Mouse (Mus musculus) hindbrain, embryonic 10.5 days (tissue): ENCODE results near the gene Sec23a. TPM values are rescaled to one million over a fixed set of nuclear protein-coding genes. Genes with fewer than 3 reads are reported as not detected.

Experiments used
- DNase-seq: peaks from one replicate; pipeline ENCODE4 v3.0.0-alpha.2; 2017; ENCODE audit warnings: low spot score
- H3K27ac ChIP-seq: fragments of 300-500 bp; sonication (generic); 2 replicates; pipeline ENCODE4 v1.5.1; 2016; ENCODE audit warnings: mild to moderate bottlenecking, moderate library complexity
- H3K27me3 ChIP-seq: fragments of 300-500 bp; sonication (generic); 2 replicates; pipeline ENCODE4 v1.6.1; 2016; ENCODE audit warnings: mild to moderate bottlenecking; ENCODE audit not compliant: poor library complexity, insufficient read depth, severe bottlenecking
- H3K36me3 ChIP-seq: fragments of 300-500 bp; sonication (generic); 2 replicates; pipeline ENCODE4 v1.6.1; 2016; ENCODE audit warnings: mild to moderate bottlenecking, moderate library complexity
- H3K4me1 ChIP-seq: fragments of 300-500 bp; sonication (generic); replicated peaks from 2 replicates; pipeline ENCODE4 v1.6.1; 2016; ENCODE audit warnings: mild to moderate bottlenecking
- H3K4me3 ChIP-seq: fragments of 300-500 bp; sonication (generic); 2 replicates; pipeline ENCODE4 v1.5.1; 2016; ENCODE audit warnings: mild to moderate bottlenecking, moderate library complexity
- H3K9me3 ChIP-seq: fragments of 300-500 bp; sonication (generic); 2 replicates; pipeline ENCODE4 v1.6.1; 2016; ENCODE audit warnings: mild to moderate bottlenecking, moderate library complexity
- WGBS: fragments of 180-500 bp; shearing (Covaris S2); methylation state at CpG from one replicate; pipeline ENCODE4 v1.1.7; 2016; 5-methylcytosine and 5-hydroxymethylcytosine counted together
- polyA plus RNA-seq: library from polyadenylated mRNA; unstranded; fragments of >200 nt; fragmentation: Nextera tagmentation; extraction: Ambion mirVana; gene quantifications from 2 replicates; pipeline ENCODE4 v1.2.1, GENCODE M21; 2016

Gene Sec23a
- polyA plus RNA-seq, 1 experiment from 2014 or later: 67.8 TPM

GRCm38 (mm10) chr12:58960844-58961243, 51.0 kb downstream of the Sec23a start:
- Histone ChIP-seq H3K4me3 (no peak overlapping the region), H3K36me3 (peaks cover 28% of the 10 kb centered on the region), H3K9me3 (no peaks in the 10 kb centered on the region), H3K4me1 (no peaks in the 10 kb centered on the region), H3K27ac (no peak overlapping the region), H3K27me3 (no peaks in the 10 kb centered on the region)
- DNase-seq: no peak
- 100% methylated on average over 1 of the region's 1 CpGs for WGBS

- H3K9me3 ChIP-seq: no peaks in the 10 kb centered on the region
- H3K4me1 ChIP-seq: no peaks in the 10 kb centered on the region
- 85% methylated on average over 7 of the region's 7 CpGs for WGBS
- no peak overlapping the region for H3K4me3 ChIP-seq
- H3K36me3 ChIP-seq: no peaks in the 10 kb centered on the region
- no peak for DNase-seq
- no peaks in the 10 kb centered on the region for H3K27me3 ChIP-seq
- H3K27ac ChIP-seq: no peak overlapping the region
Measured at GRCm38 (mm10) chr12:58956624-58957023, 55.2 kb downstream of the Sec23a start.

- Histone ChIP-seq H3K4me3 (no peak overlapping the region), H3K27ac (no peak overlapping the region), H3K27me3 (no peaks in the 10 kb centered on the region), H3K36me3 (no peaks in the 10 kb centered on the region), H3K4me1 (no peaks in the 10 kb centered on the region), H3K9me3 (no peaks in the 10 kb centered on the region)
- no peak for DNase-seq
- 73% methylated on average over 7 of the region's 7 CpGs for WGBS
Measured at GRCm38 (mm10) chr12:58956162-58956561, 55.7 kb downstream of the Sec23a start.

- 92% methylated on average over 6 of the region's 6 CpGs for WGBS
- Histone ChIP-seq H3K9me3 (no peaks in the 10 kb centered on the region), H3K36me3 (no peaks in the 10 kb centered on the region), H3K27ac (no peak overlapping the region), H3K27me3 (no peaks in the 10 kb centered on the region), H3K4me1 (no peaks in the 10 kb centered on the region), H3K4me3 (no peak overlapping the region)
- DNase-seq: no peak
Measured at GRCm38 (mm10) chr12:58947879-58948278, 63.9 kb downstream of the Sec23a start.

- H3K9me3 ChIP-seq: no peaks in the 10 kb centered on the region
- no peak overlapping the region for H3K4me3 ChIP-seq
- H3K4me1 ChIP-seq: no peaks in the 10 kb centered on the region
- no peaks in the 10 kb centered on the region for H3K36me3 ChIP-seq
- H3K27ac ChIP-seq: no peak overlapping the region
- 28% methylated on average over 4 of the region's 4 CpGs for WGBS
- H3K27me3 ChIP-seq: no peaks in the 10 kb centered on the region
- peak; percentile 49 for DNase-seq
Measured at GRCm38 (mm10) chr12:58947231-58947630, 64.6 kb downstream of the Sec23a start.

- no peaks in the 10 kb centered on the region for H3K36me3 ChIP-seq
- H3K27ac ChIP-seq: no peak overlapping the region
- H3K4me1 ChIP-seq: no peaks in the 10 kb centered on the region
- 89% methylated on average over 4 of the region's 4 CpGs for WGBS
- no peak for DNase-seq
- no peak overlapping the region for H3K4me3 ChIP-seq
- H3K9me3 ChIP-seq: no peaks in the 10 kb centered on the region
- H3K27me3 ChIP-seq: no peaks in the 10 kb centered on the region
Measured at GRCm38 (mm10) chr12:58942544-58942943, 69.3 kb downstream of the Sec23a start.

GRCm38 (mm10) chr12:58934580-58934979, 77.2 kb downstream of the Sec23a start:
- no peaks in the 10 kb centered on the region for H3K9me3 ChIP-seq
- no peak for DNase-seq
- no peaks in the 10 kb centered on the region for H3K36me3 ChIP-seq
- H3K27ac ChIP-seq: no peak overlapping the region
- WGBS: 77% methylated on average over 4 of the region's 4 CpGs
- no peak overlapping the region for H3K4me3 ChIP-seq
- H3K27me3 ChIP-seq: no peaks in the 10 kb centered on the region
- no peaks in the 10 kb centered on the region for H3K4me1 ChIP-seq

- DNase-seq: no peak
- no peak overlapping the region for H3K27ac ChIP-seq
- no peaks in the 10 kb centered on the region for H3K27me3 ChIP-seq
- H3K36me3 ChIP-seq: no peaks in the 10 kb centered on the region
- H3K4me3 ChIP-seq: no peak overlapping the region
- no peaks in the 10 kb centered on the region for H3K9me3 ChIP-seq
- H3K4me1 ChIP-seq: no peaks in the 10 kb centered on the region
- WGBS: 90% methylated on average over 15 of the region's 15 CpGs
Measured at GRCm38 (mm10) chr12:58924996-58925395, 86.8 kb downstream of the Sec23a start.

GRCm38 (mm10) chr12:58924025-58924424, 87.8 kb downstream of the Sec23a start:
- H3K4me1 ChIP-seq: no peaks in the 10 kb centered on the region
- H3K27me3 ChIP-seq: no peaks in the 10 kb centered on the region
- no peaks in the 10 kb centered on the region for H3K9me3 ChIP-seq
- DNase-seq: peak; percentile 29
- H3K27ac ChIP-seq: no peak overlapping the region
- 71% methylated on average over 3 of the region's 3 CpGs for WGBS
- H3K4me3 ChIP-seq: no peak overlapping the region
- no peaks in the 10 kb centered on the region for H3K36me3 ChIP-seq

GRCm38 (mm10) chr12:58920775-58921174, 91.0 kb downstream of the Sec23a start:
- no peaks in the 10 kb centered on the region for H3K36me3 ChIP-seq
- H3K27me3 ChIP-seq: no peaks in the 10 kb centered on the region
- DNase-seq: no peak
- no peak overlapping the region for H3K4me3 ChIP-seq
- 83% methylated on average over 6 of the region's 6 CpGs for WGBS
- no peaks in the 10 kb centered on the region for H3K4me1 ChIP-seq
- no peaks in the 10 kb centered on the region for H3K9me3 ChIP-seq
- H3K27ac ChIP-seq: no peak overlapping the region

GRCm38 (mm10) chr12:58919516-58919915, 92.3 kb downstream of the Sec23a start:
- H3K4me3 ChIP-seq: no peak overlapping the region
- no peak overlapping the region for H3K27ac ChIP-seq
- WGBS: 71% methylated on average over 3 of the region's 3 CpGs
- no peaks in the 10 kb centered on the region for H3K9me3 ChIP-seq
- no peaks in the 10 kb centered on the region for H3K36me3 ChIP-seq
- H3K27me3 ChIP-seq: no peaks in the 10 kb centered on the region
- no peak for DNase-seq
- H3K4me1 ChIP-seq: no peaks in the 10 kb centered on the region

- DNase-seq: no peak
- H3K27me3 ChIP-seq: no peaks in the 10 kb centered on the region
Measured at GRCm38 (mm10) chr12:58909826-58910225, 102.0 kb downstream of the Sec23a start.

More at GRCm38 (mm10) chr12:58909826-58910225, 102.0 kb downstream of the Sec23a start:
- no peaks in the 10 kb centered on the region for H3K36me3 ChIP-seq
- H3K9me3 ChIP-seq: no peaks in the 10 kb centered on the region
- H3K27ac ChIP-seq: no peak overlapping the region
- H3K4me3 ChIP-seq: no peak overlapping the region
- WGBS: 91% methylated on average over 4 of the region's 4 CpGs
- H3K4me1 ChIP-seq: no peaks in the 10 kb centered on the region
